Mouse (Mus musculus) CH12.LX (cell line): ENCODE measurements around the gene Sf3b1. TPM values are rescaled to one million over a fixed set of nuclear protein-coding genes. Genes with fewer than 3 reads are reported as not detected.

Source experiments
- DNase-seq: peaks from one replicate; pipeline ENCODE4 v3.0.0-alpha.2; 2013; ENCODE audit errors: extremely low read depth
- H3K27ac ChIP-seq: 2 replicates; pipeline ENCODE4 v1.5.1; 2012; ENCODE audit warnings: low read depth, mild to moderate bottlenecking, control low read depth, moderate library complexity; ENCODE audit not compliant: insufficient read depth
- H3K27me3 ChIP-seq: replicated peaks from 2 replicates; pipeline ENCODE3; 2012; ENCODE audit warnings: inconsistent platforms
- H3K36me3 ChIP-seq, 2 experiments: replicated peaks in 1 of 2; 2 replicates each; pipeline versions ENCODE3 to v1.6.1; 2012; ENCODE audit warnings: inconsistent platforms in 1 of 2, low read length in 1 of 2, mild to moderate bottlenecking in 1 of 2, mixed read lengths in 1 of 2, moderate library complexity in 1 of 2; ENCODE audit not compliant: control insufficient read depth in 1 of 2, insufficient read depth in 1 of 2
- H3K4me1 ChIP-seq, 2 experiments: 2 replicates each; pipeline ENCODE4 v1.6.1; 2012; ENCODE audit warnings: inconsistent platforms in 1 of 2, moderate library complexity in 1 of 2; ENCODE audit not compliant: insufficient read depth in 2 of 2, control insufficient read depth in 1 of 2
- H3K4me2 ChIP-seq: 2 replicates; pipeline ENCODE4 v1.6.1; 2012; ENCODE audit warnings: low read depth, mild to moderate bottlenecking, control low read depth; ENCODE audit not compliant: poor library complexity, insufficient read depth, severe bottlenecking
- H3K4me3 ChIP-seq, 3 experiments: fragments of 150-350 bp in 1 of 3; sonication (generic) in 1 of 3; replicated peaks in 1 of 3; 2 replicates each; pipeline versions ENCODE3 to v1.5.1; 2011 to 2012; ENCODE audit warnings: low read depth in 2 of 3, low read length in 2 of 3, mild to moderate bottlenecking in 2 of 3, moderate library complexity in 2 of 3, control low read depth in 1 of 3, improper control_type of control experiment in 1 of 3, inconsistent platforms in 1 of 3, mixed read lengths in 1 of 3; ENCODE audit not compliant: poor library complexity in 1 of 3
- H3K79me2 ChIP-seq: replicated peaks from 2 replicates; pipeline ENCODE4 v1.6.1; 2012; ENCODE audit warnings: mild to moderate bottlenecking, moderate library complexity; ENCODE audit not compliant: control insufficient read depth, poor library complexity, insufficient read depth, severe bottlenecking; ENCODE audit errors: extremely low read depth
- H3K9ac ChIP-seq: 2 replicates; pipeline ENCODE4 v1.6.1; 2012; ENCODE audit warnings: low read depth, mild to moderate bottlenecking, control low read depth, moderate library complexity; ENCODE audit not compliant: insufficient read depth
- H3K9me3 ChIP-seq: replicated peaks from 2 replicates; pipeline ENCODE3; 2012; ENCODE audit warnings: low read length, inconsistent platforms, mixed read lengths
- BHLHE40 ChIP-seq: IDR thresholded peaks from 2 replicates; pipeline ENCODE4 v1.6.1; 2011; ENCODE audit warnings: mild to moderate bottlenecking, low read depth, low read length, improper control_type of control experiment
- CHD1 ChIP-seq: IDR thresholded peaks from 2 replicates; pipeline ENCODE4 v1.6.1; 2012; ENCODE audit warnings: low read depth, low read length, improper control_type of control experiment, inconsistent platforms
- CHD2 ChIP-seq: IDR thresholded peaks from 2 replicates; pipeline ENCODE4 v1.6.1; 2011; ENCODE audit warnings: low read length, improper control_type of control experiment
- CTCF ChIP-seq, 2 experiments: IDR thresholded peaks in 1 of 2; conservative IDR thresholded peaks in 1 of 2; 2 replicates each; pipeline ENCODE4 v1.5.1; 2011 to 2012; ENCODE audit warnings: low read depth in 2 of 2, low read length in 2 of 2, improper control_type of control experiment in 1 of 2, inconsistent platforms in 1 of 2, mild to moderate bottlenecking in 1 of 2, moderate library complexity in 1 of 2
- E2F4 ChIP-seq: IDR thresholded peaks from 2 replicates; pipeline ENCODE4 v1.6.1; 2011; ENCODE audit warnings: low read depth, low read length, improper control_type of control experiment; ENCODE audit not compliant: insufficient replicate concordance
- ELF1 ChIP-seq: IDR thresholded peaks from 2 replicates; pipeline ENCODE4 v1.6.1; 2014; ENCODE audit warnings: low read depth, mild to moderate bottlenecking, inconsistent platforms, low read length, improper control_type of control experiment
- EP300 ChIP-seq: IDR thresholded peaks from 2 replicates; pipeline ENCODE4 v1.6.1; 2011; ENCODE audit warnings: low read length, improper control_type of control experiment
- ETS1 ChIP-seq: conservative IDR thresholded peaks from 2 replicates; pipeline ENCODE4 v1.6.1; 2012; ENCODE audit warnings: low read depth, mild to moderate bottlenecking, inconsistent platforms, low read length, improper control_type of control experiment, moderate library complexity
- GABPA ChIP-seq: IDR thresholded peaks from 2 replicates; pipeline ENCODE4 v1.6.1; 2012; ENCODE audit warnings: low read depth, low read length, improper control_type of control experiment, inconsistent platforms; ENCODE audit not compliant: insufficient replicate concordance
- HCFC1 ChIP-seq: IDR thresholded peaks from 2 replicates; pipeline ENCODE4 v1.6.1; 2012; ENCODE audit warnings: low read depth, mild to moderate bottlenecking, inconsistent platforms, low read length, improper control_type of control experiment
- IRF4 ChIP-seq: IDR thresholded peaks from 2 replicates; pipeline ENCODE4 v1.6.1; 2014; ENCODE audit warnings: low read depth, mild to moderate bottlenecking, inconsistent platforms, low read length, improper control_type of control experiment
- JUN ChIP-seq: IDR thresholded peaks from 2 replicates; pipeline ENCODE4 v1.6.1; 2011; ENCODE audit warnings: low read depth, mild to moderate bottlenecking, low read length, improper control_type of control experiment, moderate library complexity; ENCODE audit not compliant: insufficient read depth
- JUND ChIP-seq: conservative IDR thresholded peaks from 2 replicates; pipeline ENCODE4 v1.6.1; 2011; ENCODE audit warnings: low read depth, low read length, improper control_type of control experiment
- KAT2A ChIP-seq: IDR thresholded peaks from 2 replicates; pipeline ENCODE4 v1.6.1; 2012; ENCODE audit warnings: low read length, improper control_type of control experiment, inconsistent platforms; ENCODE audit not compliant: insufficient replicate concordance
- MAFK ChIP-seq: IDR thresholded peaks from 2 replicates; pipeline ENCODE4 v1.6.1; 2011; ENCODE audit warnings: low read length, improper control_type of control experiment; ENCODE audit not compliant: insufficient replicate concordance
- MAX ChIP-seq: IDR thresholded peaks from 2 replicates; pipeline ENCODE4 v1.6.1; 2011; ENCODE audit warnings: low read length, improper control_type of control experiment
- MAZ ChIP-seq: IDR thresholded peaks from 2 replicates; pipeline ENCODE4 v1.6.1; 2012; ENCODE audit warnings: low read depth, mild to moderate bottlenecking, inconsistent platforms, low read length, improper control_type of control experiment, moderate library complexity
- MEF2A ChIP-seq: IDR thresholded peaks from 2 replicates; pipeline ENCODE4 v1.6.1; 2014; ENCODE audit warnings: low read depth, mild to moderate bottlenecking, inconsistent platforms, low read length, improper control_type of control experiment, borderline replicate concordance
- MXI1 ChIP-seq: IDR thresholded peaks from 2 replicates; pipeline ENCODE4 v1.6.1; 2011; ENCODE audit warnings: mild to moderate bottlenecking, low read depth, low read length, improper control_type of control experiment
- MYC ChIP-seq: IDR thresholded peaks from 2 replicates; pipeline ENCODE4 v1.6.1; 2011; ENCODE audit warnings: low read depth, mild to moderate bottlenecking, improper control_type of control experiment, low read length
- NELFE ChIP-seq: IDR thresholded peaks from 2 replicates; pipeline ENCODE4 v1.6.1; 2011; ENCODE audit warnings: low read depth, low read length, improper control_type of control experiment
- NRF1 ChIP-seq: IDR thresholded peaks from 2 replicates; pipeline ENCODE4 v1.6.1; 2014; ENCODE audit warnings: low read depth, mild to moderate bottlenecking, inconsistent platforms, low read length, improper control_type of control experiment, moderate library complexity
- PAX5 ChIP-seq: IDR thresholded peaks from 2 replicates; pipeline ENCODE4 v1.6.1; 2012; ENCODE audit warnings: low read length, inconsistent platforms, mixed read lengths
- POLR2A ChIP-seq: IDR thresholded peaks from 2 replicates; pipeline ENCODE4 v1.6.1; 2011; ENCODE audit warnings: low read depth, mild to moderate bottlenecking, improper control_type of control experiment, low read length
- POLR2AphosphoS2 ChIP-seq: IDR thresholded peaks from 2 replicates; pipeline ENCODE4 v1.6.1; 2011; ENCODE audit warnings: low read depth, low read length, improper control_type of control experiment
- RAD21 ChIP-seq: IDR thresholded peaks from 2 replicates; pipeline ENCODE4 v1.6.1; 2011; ENCODE audit warnings: low read depth, mild to moderate bottlenecking, low read length, improper control_type of control experiment, moderate library complexity
- RCOR1 ChIP-seq: conservative IDR thresholded peaks from 2 replicates; pipeline ENCODE4 v1.6.1; 2012; ENCODE audit warnings: low read depth, mild to moderate bottlenecking, inconsistent platforms, low read length, improper control_type of control experiment
- SIN3A ChIP-seq: IDR thresholded peaks from 2 replicates; pipeline ENCODE4 v1.6.1; 2012; ENCODE audit warnings: low read length, improper control_type of control experiment, inconsistent platforms
- SMC3 ChIP-seq: IDR thresholded peaks from 2 replicates; pipeline ENCODE4 v1.6.1; 2011; ENCODE audit warnings: low read depth, low read length, improper control_type of control experiment
- TBP ChIP-seq: conservative IDR thresholded peaks from 2 replicates; pipeline ENCODE4 v1.6.1; 2011; ENCODE audit warnings: low read depth, low read length, improper control_type of control experiment
- TCF12 ChIP-seq: IDR thresholded peaks from 2 replicates; pipeline ENCODE4 v1.6.1; 2014; ENCODE audit warnings: low read depth, mild to moderate bottlenecking, inconsistent platforms, low read length, improper control_type of control experiment
- UBTF ChIP-seq: IDR thresholded peaks from 2 replicates; pipeline ENCODE4 v1.6.1; 2012; ENCODE audit warnings: low read depth, mild to moderate bottlenecking, inconsistent platforms, low read length, improper control_type of control experiment, moderate library complexity
- USF1 ChIP-seq: IDR thresholded peaks from 2 replicates; pipeline ENCODE4 v1.6.1; 2014; ENCODE audit warnings: low read depth, mild to moderate bottlenecking, inconsistent platforms, low read length, improper control_type of control experiment
- USF2 ChIP-seq: conservative IDR thresholded peaks from 2 replicates; pipeline ENCODE4 v1.6.1; 2011; ENCODE audit warnings: low read depth, low read length, improper control_type of control experiment
- ZC3H11A ChIP-seq: IDR thresholded peaks from 2 replicates; pipeline ENCODE4 v1.6.1; 2012; ENCODE audit warnings: low read depth, mild to moderate bottlenecking, inconsistent platforms, low read length, improper control_type of control experiment
- ZKSCAN1 ChIP-seq: IDR thresholded peaks from 2 replicates; pipeline ENCODE4 v1.6.1; 2012; ENCODE audit warnings: low read depth, inconsistent platforms, low read length, improper control_type of control experiment, borderline replicate concordance
- ZMIZ1 ChIP-seq: IDR thresholded peaks from 2 replicates; pipeline ENCODE4 v1.6.1; 2012; ENCODE audit warnings: low read depth, mild to moderate bottlenecking, inconsistent platforms, low read length, improper control_type of control experiment
- ZNF384 ChIP-seq: IDR thresholded peaks from 2 replicates; pipeline ENCODE4 v1.6.1; 2012; ENCODE audit warnings: low read depth, low read length, improper control_type of control experiment, inconsistent platforms
- dilution Hi-C: fragments of 300-500 bp; cut with MboI; formaldehyde crosslinking; loops from 2 replicates; pipeline ENCODE4 v1.14.3; 2020; ENCODE audit warnings: low sequenced_read_pairs; ENCODE audit not compliant: extremely low pct_unique_long_range_greater_than_20kb, extremely low pct_ligation_motif_present
- in situ Hi-C: fragments of 300-500 bp; cut with MboI; formaldehyde crosslinking; loops from 3 replicates; pipeline ENCODE4 v1.14.3; 2019; ENCODE audit warnings: low sequenced_read_pairs, low pct_ligation_motif_present, low pct_unique_long_range_greater_than_20kb, mixed read lengths
- polyA plus RNA-seq: library from polyadenylated mRNA; unstranded; fragments of >175 nt; gene quantifications from 2 replicates; pipeline ENCODE4 v1.2.1, GENCODE M21; 2012; ENCODE audit warnings: low read depth; ENCODE audit not compliant: insufficient read length
- total RNA-seq, 2 experiments: library from RNA; depleted of rRNA; stranded (reverse); fragments of 300-350 nt in 1 of 2; fragments of >200 nt in 1 of 2; gene quantifications; 2 replicates each; pipeline ENCODE4 v1.2.3; 2012 to 2014

Sf3b1 gene
- total and polyA plus RNA-seq, 3 experiments: 109 to 186 (median 133) TPM

DNA sequence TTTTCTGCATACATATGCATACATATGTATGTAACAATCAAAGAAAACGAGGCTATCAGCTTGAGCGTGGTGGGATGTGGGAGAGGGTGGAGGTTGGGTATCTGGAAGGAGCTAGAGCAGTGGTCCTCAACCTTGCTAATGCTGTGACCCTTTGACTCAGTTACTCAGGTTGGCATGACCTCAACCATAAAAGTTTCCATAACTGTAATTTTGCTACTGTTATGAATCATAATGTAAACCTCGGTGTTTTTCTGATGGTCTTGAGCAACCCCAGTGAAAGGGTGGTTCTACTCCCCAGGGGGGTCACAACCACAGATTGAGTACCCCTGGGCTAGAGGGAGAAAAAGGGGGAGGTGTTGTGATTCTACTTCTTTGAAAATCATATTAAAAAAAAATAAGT, 91.8 kb downstream of the Sf3b1 start:
- no peaks in the 10 kb centered on the region for H3K27me3 ChIP-seq
- peak; percentile 82 for TF ChIP-seq MEF2A
- peak; percentile 30; the same call in 1 of the 2 replicates for TF ChIP-seq MAZ
- peak; percentile 77; the same call in 1 of the 2 replicates for TF ChIP-seq RCOR1
- no peak for TF ChIP-seq ZKSCAN1
- no peak for TF ChIP-seq ZNF384
- no peak for TF ChIP-seq UBTF
- peak; percentile 90 for TF ChIP-seq MAFK
- no peak for TF ChIP-seq POLR2AphosphoS2
- TF ChIP-seq USF2: no peak
- no peak for TF ChIP-seq PAX5
- no peak for TF ChIP-seq ELF1
- no peak for TF ChIP-seq ZMIZ1
- no peak for TF ChIP-seq USF1
- no peak for TF ChIP-seq KAT2A
- TF ChIP-seq TCF12: peak; percentile 65; the same call in 1 of the 2 replicates
- TF ChIP-seq CHD1: no peak
- TF ChIP-seq EP300: peak; percentile 95
- TF ChIP-seq HCFC1: no peak; the same call in 1 of the 2 replicates
- TF ChIP-seq NELFE: no peak
- no peak for TF ChIP-seq CTCF (conservative IDR thresholded peaks at IDR 0.05 in 1 of 2, IDR thresholded peaks at IDR 0.05 in 1 of 2; ENCODE audit: low read depth in 2 of 2, low read length in 2 of 2)
- TF ChIP-seq E2F4: no peak
- TF ChIP-seq MYC: no peak
- TF ChIP-seq MXI1: 0 out of 2 replicates have a peak, but pooled peaks have one; percentile 21
- peak; percentile 63 for TF ChIP-seq ETS1
- peak; percentile 96 for TF ChIP-seq IRF4
- TF ChIP-seq ZC3H11A: no peak
- TF ChIP-seq RAD21: no peak; the same call in 1 of the 2 replicates
- TF ChIP-seq BHLHE40: peak; percentile 59
- TF ChIP-seq POLR2A: no peak
- 0 out of 2 replicates have a peak, but pooled peaks have one; percentile 24 for TF ChIP-seq SIN3A
- TF ChIP-seq SMC3: no peak; the same call in 1 of the 2 replicates
- TF ChIP-seq TBP: no peak
- peak; percentile 93 for TF ChIP-seq JUND
- no peak for TF ChIP-seq MAX
- peak; percentile 87 for TF ChIP-seq JUN
- no peak for TF ChIP-seq GABPA
- no peak for TF ChIP-seq NRF1
- TF ChIP-seq CHD2: peak; percentile 63
- TF ChIP-seq, all 38 proteins: peak for 14
- in situ Hi-C loops (no loop called here), dilution Hi-C loops (no loop called here)
- H3K27ac ChIP-seq: no peak overlapping the region
- no peak overlapping the region for H3K9ac ChIP-seq
- peak overlapping the region; percentile 21; the same call in 1 of the 2 replicates for H3K4me2 ChIP-seq
- H3K36me3 ChIP-seq: no peaks in the 10 kb centered on the region
- no peaks in the 10 kb centered on the region for H3K79me2 ChIP-seq
- H3K4me3 ChIP-seq: no peak overlapping the region
- peak; percentile 57 for DNase-seq
- H3K4me1 ChIP-seq: peaks cover 7 to 20% of the 10 kb centered on the region in 2 experiments
- no peaks in the 10 kb centered on the region for H3K9me3 ChIP-seq
